Mouse (Mus musculus) heart, adult 9 months (tissue): ENCODE measurements around the gene Adap2.

Source experiments
- DNase-seq, 2 experiments: peaks; one replicate each; pipeline ENCODE4 v3.0.0; 2022; ENCODE audit warnings: low spot score in 2 of 2

The Adap2 gene

DNA sequence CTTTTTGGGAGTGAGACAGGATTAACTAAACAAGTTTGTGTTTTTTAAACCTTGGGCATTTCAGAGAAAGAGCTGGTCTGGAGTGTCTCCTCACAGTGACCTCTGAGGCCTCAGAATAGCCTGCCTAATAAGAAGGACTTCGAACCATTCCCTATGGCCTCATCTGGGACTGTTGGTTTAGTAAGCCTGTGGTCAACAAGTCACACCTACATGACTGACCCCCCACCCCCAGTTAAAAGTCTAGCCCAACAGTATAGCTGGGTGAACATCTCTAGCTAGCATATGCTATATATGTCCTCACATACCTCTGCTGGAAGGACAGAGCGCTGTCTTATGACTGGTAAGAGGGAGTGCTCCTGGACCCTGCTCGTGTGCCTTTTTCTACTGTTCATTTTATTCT lies 45.4 kb downstream of the Adap2 start:
- DNase-seq, result no peak

DNA sequence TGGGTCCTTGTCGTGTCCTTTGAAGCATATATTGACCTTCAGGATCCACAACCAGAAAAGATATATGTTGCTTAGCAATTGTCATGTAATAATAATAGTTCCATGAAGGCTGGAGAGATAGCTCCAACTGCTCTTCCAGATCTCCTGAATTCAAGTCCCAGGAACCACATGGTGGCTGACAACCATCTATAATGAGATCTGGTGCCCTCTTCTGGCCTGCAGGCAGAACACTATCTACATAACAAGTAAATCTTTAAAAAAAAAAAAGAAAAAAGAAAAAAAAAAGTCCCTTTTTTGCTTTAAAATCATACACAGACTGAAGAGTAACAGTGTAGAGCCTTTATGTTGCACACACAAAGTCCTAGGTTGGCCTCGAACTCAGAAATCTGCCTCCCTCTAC lies 45.9 kb downstream of the Adap2 start:
- DNase-seq, result no peak

GRCm38 (mm10) chr11:80200326-80200725 lies 46.4 kb downstream of the Adap2 start:
- no peak for DNase-seq

GRCm38 (mm10) chr11:80202296-80202695 lies 48.4 kb downstream of the Adap2 start:
- DNase-seq, result no peak

DNA sequence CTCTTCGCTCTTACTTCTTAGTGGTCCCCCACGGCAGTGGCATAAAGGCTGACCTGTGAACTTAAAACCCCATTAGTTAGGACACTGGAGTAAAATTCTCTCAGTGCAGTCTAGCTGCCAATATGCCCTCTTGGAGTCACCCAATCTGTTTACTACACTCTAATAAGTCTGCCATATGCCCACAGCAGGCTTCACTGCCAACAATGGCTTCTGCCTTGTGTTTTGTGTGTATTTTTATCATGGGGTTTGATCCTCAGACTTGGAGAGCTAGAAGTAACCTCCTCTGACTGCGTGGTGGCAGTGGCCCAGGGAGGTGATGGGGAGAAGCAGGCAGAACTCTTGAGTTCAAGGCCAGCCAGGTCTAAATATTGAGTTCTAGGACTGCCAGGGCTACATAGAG lies 50.1 kb downstream of the Adap2 start:
- DNase-seq, result no peak

GRCm38 (mm10) chr11:80204941-80205340 lies 51.0 kb downstream of the Adap2 start:
- DNase-seq, result no peak

DNA sequence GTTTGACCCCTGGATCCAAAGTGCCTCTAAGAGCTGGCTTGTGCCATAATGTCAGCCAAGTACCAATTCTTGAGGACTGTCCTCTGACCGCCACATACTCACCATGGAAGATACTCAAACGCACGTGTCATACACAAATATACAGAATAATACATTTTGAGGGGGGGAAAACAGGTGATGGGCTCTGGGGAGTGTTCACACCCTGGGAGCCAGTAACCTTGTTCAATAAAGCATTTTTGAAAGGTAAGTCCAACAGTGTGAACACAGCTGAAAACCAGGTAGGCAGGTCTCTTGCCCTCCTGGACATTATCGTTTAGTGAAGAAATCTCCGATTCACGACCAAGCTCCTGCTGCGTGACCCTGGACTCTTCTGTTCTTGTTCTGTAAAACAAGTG lies 54.6 kb downstream of the Adap2 start:
- DNase-seq, result no peak

- DNase-seq, result peak; percentile 90 to 95
These were observed 55.2 kb downstream of the Adap2 start, which contains the start of gene Rhot1 for GRCm38 (mm10) chr11:80208860-80209800. Gene Rhot1, plus strand, starts transcription at chr11:80209019.

- DNase-seq, result no peak
These were observed 56.4 kb downstream of the Adap2 start for GRCm38 (mm10) chr11:80210321-80210720.

- DNase-seq, result no peak
These were observed 58.4 kb downstream of the Adap2 start for GRCm38 (mm10) chr11:80212282-80212681.

GRCm38 (mm10) chr11:80215291-80215690 lies 61.4 kb downstream of the Adap2 start:
- no peak for DNase-seq

- peak in 1 of 2 experiments; percentile 10 for DNase-seq
These were observed 64.9 kb downstream of the Adap2 start for GRCm38 (mm10) chr11:80218657-80219293.
